20 mouse cellular contexts compared by ENCODE assay signal in the genomic region with DNA sequence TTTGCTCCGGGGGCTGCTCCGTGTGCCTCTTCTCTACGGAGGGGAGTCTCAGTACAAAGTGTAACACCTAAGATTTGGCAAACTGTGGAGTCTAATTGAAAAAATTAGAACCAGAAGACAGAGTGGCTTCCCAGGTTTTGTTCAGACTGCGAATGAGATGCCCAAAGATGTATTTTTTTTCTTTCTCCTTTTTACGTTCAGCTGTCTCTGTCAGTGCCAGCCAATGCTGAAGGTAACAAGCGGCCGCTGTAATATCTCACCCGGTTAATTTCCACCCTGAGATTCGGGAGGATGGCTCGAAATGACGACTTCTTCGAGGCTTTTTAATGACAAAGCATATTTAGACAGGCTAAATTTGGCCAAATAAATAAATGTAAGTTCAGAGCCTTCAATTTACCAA.
A peak's percentile ranks its signal among the peaks of the same experiment; 100 is the strongest.
DNase-seq lines count a peak whose midpoint lies in the region; ATAC-seq lines count a peak whose summit lies in the region.
"Had no signal": no experiment of that assay in that cellular context is flagged by ENCODE, and none has a peak within 500 bp of the region (broad histone marks: within the 10 kb centered on the region; RNA-seq: fewer than 3 reads in every experiment).

No protein-coding gene starts in this region.

- no peaks in the 10 kb centered on the region for H3K27me3 ChIP-seq in embryonic facial prominence, embryonic 12.5 days
- H3K27me3 ChIP-seq in embryonic facial prominence, embryonic 10.5 days (replicated peaks; ENCODE audit: low read depth, poor library complexity, severe bottlenecking) = peaks cover 4% of the 10 kb centered on the region; the same call in 1 of the 2 replicates
- H3K27me3 ChIP-seq in heart, embryonic 13.5 days (replicated peaks) = no peaks in the 10 kb centered on the region
- H3K27me3 ChIP-seq in limb, embryonic 12.5 days = no peaks in the 10 kb centered on the region
- H3K27me3 ChIP-seq: CH12.LX; hindbrain, embryonic 12.5 days; liver, embryonic 15.5 days; midbrain, embryonic 15.5 days; stomach, embryonic 15.5 days had no signal

- no peaks in the 10 kb centered on the region for H3K36me3 ChIP-seq in embryonic facial prominence, embryonic 12.5 days
- H3K36me3 ChIP-seq in embryonic facial prominence, embryonic 10.5 days (replicated peaks) = no peaks in the 10 kb centered on the region
- H3K36me3 ChIP-seq in heart, embryonic 13.5 days = no peaks in the 10 kb centered on the region
- H3K36me3 ChIP-seq in limb, embryonic 12.5 days = no peaks in the 10 kb centered on the region
- H3K36me3 ChIP-seq: hindbrain, embryonic 12.5 days; liver, embryonic 15.5 days; midbrain, embryonic 15.5 days; stomach, embryonic 15.5 days had no signal

- H3K9ac ChIP-seq in embryonic facial prominence, embryonic 12.5 days = no peak overlapping the region
- H3K9ac ChIP-seq in heart, embryonic 13.5 days = no peak overlapping the region
- no peak overlapping the region for H3K9ac ChIP-seq in limb, embryonic 12.5 days (replicated peaks)
- H3K9ac ChIP-seq: hindbrain, embryonic 12.5 days; liver, embryonic 15.5 days; midbrain, embryonic 15.5 days; stomach, embryonic 15.5 days had no signal

- no peaks in the 10 kb centered on the region for H3K9me3 ChIP-seq in embryonic facial prominence, embryonic 12.5 days
- H3K9me3 ChIP-seq in embryonic facial prominence, embryonic 10.5 days = no peaks in the 10 kb centered on the region
- H3K9me3 ChIP-seq in heart, embryonic 13.5 days = no peaks in the 10 kb centered on the region
- H3K9me3 ChIP-seq in limb, embryonic 12.5 days = no peaks in the 10 kb centered on the region
- H3K9me3 ChIP-seq: hindbrain, embryonic 12.5 days; liver, embryonic 15.5 days; midbrain, embryonic 15.5 days; stomach, embryonic 15.5 days had no signal

- H3K27ac ChIP-seq in embryonic facial prominence, embryonic 12.5 days = peak overlapping the region; percentile 75
- H3K27ac ChIP-seq in embryonic facial prominence, embryonic 10.5 days (replicated peaks) = no peak overlapping the region
- peak overlapping the region; percentile 53; the same call in 1 of the 2 replicates for H3K27ac ChIP-seq in heart, embryonic 13.5 days (replicated peaks)
- peak overlapping the region; percentile 79 for H3K27ac ChIP-seq in limb, embryonic 12.5 days
- H3K27ac ChIP-seq: hindbrain, embryonic 12.5 days; liver, embryonic 15.5 days; midbrain, embryonic 15.5 days; stomach, embryonic 15.5 days had no signal

- DNase-seq in embryonic facial prominence, embryonic 10.5 days (ENCODE audit: low spot score) = no peak
- no peak for DNase-seq in heart, postnatal 36 days
- DNase-seq in cerebellum, postnatal 10 days = peak; percentile 44 to 55
- no peak for DNase-seq in left cerebral cortex, postnatal 25 days (ENCODE audit: low spot score in 2 of 2)
- DNase-seq in spleen, adult 12 weeks (ENCODE audit: low spot score) = no peak
- DNase-seq: gastrocnemius, postnatal 36 days; kidney, adult 9 months; kidney, postnatal 4 days; right cerebral cortex, adult 18-20 months; thymus, adult 2 months had no signal

- no peak overlapping the region for H3K4me2 ChIP-seq in embryonic facial prominence, embryonic 12.5 days (replicated peaks)
- H3K4me2 ChIP-seq in heart, embryonic 13.5 days = no peak overlapping the region
- H3K4me2 ChIP-seq in limb, embryonic 12.5 days = no peak overlapping the region
- H3K4me2 ChIP-seq: hindbrain, embryonic 12.5 days; liver, embryonic 15.5 days; midbrain, embryonic 15.5 days; stomach, embryonic 15.5 days had no signal

- no peak overlapping the region for H3K4me3 ChIP-seq in embryonic facial prominence, embryonic 12.5 days
- H3K4me3 ChIP-seq in embryonic facial prominence, embryonic 10.5 days = no peak overlapping the region
- no peak overlapping the region for H3K4me3 ChIP-seq in heart, embryonic 13.5 days
- no peak overlapping the region for H3K4me3 ChIP-seq in limb, embryonic 12.5 days (replicated peaks)
- H3K4me3 ChIP-seq: hindbrain, embryonic 12.5 days; liver, embryonic 15.5 days; midbrain, embryonic 15.5 days; stomach, embryonic 15.5 days had no signal

- intact Hi-C loops in heart, postnatal 36 days (cut with DNase I) = no loop called here
- intact Hi-C loops in left cerebral cortex, postnatal 25 days (cut with DNase I) = no loop called here

- 53% methylated on average over 12 of the region's 12 CpGs for WGBS in embryonic facial prominence, embryonic 12.5 days
- 73% methylated on average over 12 of the region's 12 CpGs for WGBS in embryonic facial prominence, embryonic 10.5 days
- WGBS in heart, embryonic 13.5 days = 58% methylated on average over 12 of the region's 12 CpGs
- 63% methylated on average over 12 of the region's 12 CpGs for WGBS in limb, embryonic 12.5 days

- ATAC-seq in embryonic facial prominence, embryonic 12.5 days (ENCODE audit: insufficient number of reproducible peaks, insufficient read depth, low FRiP score, low TSS enrichment) = no peak
- ATAC-seq in heart, embryonic 13.5 days (ENCODE audit: extremely low read depth, insufficient number of reproducible peaks, low FRiP score, low TSS enrichment) = no peak
- ATAC-seq in limb, embryonic 12.5 days (ENCODE audit: insufficient number of reproducible peaks, insufficient read depth, low FRiP score, low TSS enrichment, low read depth) = no peak
- ATAC-seq: inflammation-experienced regulatory T-cells, adult 6 months; lung, postnatal 0 days; midbrain, embryonic 15.5 days had no signal

- peaks cover 21% of the 10 kb centered on the region for H3K4me1 ChIP-seq in embryonic facial prominence, embryonic 12.5 days
- H3K4me1 ChIP-seq in embryonic facial prominence, embryonic 10.5 days = peaks cover 34% of the 10 kb centered on the region
- peaks cover 37% of the 10 kb centered on the region for H3K4me1 ChIP-seq in heart, embryonic 13.5 days
- peaks cover 51% of the 10 kb centered on the region for H3K4me1 ChIP-seq in limb, embryonic 12.5 days (replicated peaks)
- H3K4me1 ChIP-seq: midbrain, embryonic 15.5 days had no signal

Comparison
In these comparisons a context has a peak if more than half of its experiments do, and no peak if none do; other contexts are left out.
1. DNase-seq: peak in cerebellum, postnatal 10 days (2 of 2); none in embryonic facial prominence, embryonic 10.5 days (single experiment), heart, postnatal 36 days (0 of 2), left cerebral cortex, postnatal 25 days (0 of 2) and spleen, adult 12 weeks (single experiment).